Mouse (Mus musculus) G1E (cell line): ENCODE data around the gene Mfsd4a.

Experiments used
- CTCF ChIP-seq: IDR thresholded peaks from 2 replicates; pipeline ENCODE4 v1.5.1; 2012; ENCODE audit warnings: low read depth, low read length, inconsistent platforms, mixed read lengths
- GATA1 ChIP-seq: IDR thresholded peaks from 2 replicates; pipeline ENCODE4 v1.6.1; 2012; ENCODE audit warnings: borderline replicate concordance, low read length, inconsistent platforms, mixed read lengths
- GATA2 ChIP-seq: IDR thresholded peaks from 2 replicates; pipeline ENCODE4 v1.6.1; 2012; ENCODE audit warnings: low read depth, low read length, inconsistent platforms, borderline replicate concordance
- POLR2AphosphoS5 ChIP-seq: IDR thresholded peaks from 2 replicates; pipeline ENCODE4 v1.6.1; 2012; ENCODE audit warnings: low read depth, low read length, inconsistent platforms; ENCODE audit not compliant: insufficient replicate concordance
- TAL1 ChIP-seq: conservative IDR thresholded peaks from 2 replicates; pipeline ENCODE4 v1.6.1; 2012; ENCODE audit warnings: low read depth, low read length, inconsistent platforms, mixed read lengths

- TF ChIP-seq GATA2 (no peak), CTCF (no peak), TAL1 (no peak), GATA1 (no peak), POLR2AphosphoS5 (no peak)
Observed at GRCm38 (mm10) chr1:132093269-132093668, 25.4 kb upstream of the Mfsd4a start.
